Mouse (Mus musculus) stomach, postnatal 0 days (tissue): Measurements from ENCODE around the gene Cptp. TPM values are rescaled to one million over a fixed set of nuclear protein-coding genes. Genes with fewer than 3 reads are reported as not detected.

Experiments
- ATAC-seq: fragments of 200-750 bp; cut with Nextera tagmentation; 2 replicates; pipeline ENCODE4 v1.8.0; 2017; ENCODE audit not compliant: low FRiP score, low TSS enrichment
- DNase-seq: peaks from one replicate; pipeline ENCODE4 v3.0.0-alpha.2; 2016; ENCODE audit warnings: low spot score
- H3K27ac ChIP-seq: fragments of 300-500 bp; sonication (generic); replicated peaks from 2 replicates; pipeline ENCODE4 v1.5.1; 2014; ENCODE audit warnings: mild to moderate bottlenecking, control low read depth
- H3K27me3 ChIP-seq: fragments of 300-500 bp; sonication (generic); 2 replicates; pipeline ENCODE4 v1.6.1; 2014; ENCODE audit warnings: low read length; ENCODE audit not compliant: control insufficient read depth, insufficient read depth
- H3K36me3 ChIP-seq: fragments of 300-500 bp; sonication (generic); 2 replicates; pipeline ENCODE4 v1.6.1; 2014; ENCODE audit warnings: low read length, mixed read lengths; ENCODE audit not compliant: control insufficient read depth, insufficient read depth
- H3K4me1 ChIP-seq: fragments of 300-500 bp; sonication (generic); replicated peaks from 2 replicates; pipeline ENCODE4 v1.6.1; 2014; ENCODE audit warnings: antibody characterized with exemption; ENCODE audit not compliant: control insufficient read depth, insufficient read depth
- H3K4me2 ChIP-seq: fragments of 300-500 bp; sonication (generic); replicated peaks from 2 replicates; pipeline ENCODE4 v1.6.1; 2014; ENCODE audit warnings: low read depth, mild to moderate bottlenecking, control low read depth, moderate library complexity
- H3K4me3 ChIP-seq: fragments of 300-500 bp; sonication (generic); 2 replicates; pipeline ENCODE4 v1.5.1; 2014; ENCODE audit warnings: low read depth, low read length, control low read depth
- H3K9ac ChIP-seq: fragments of 300-500 bp; sonication (generic); 2 replicates; pipeline ENCODE4 v1.6.1; 2014; ENCODE audit warnings: mild to moderate bottlenecking, low read length, control low read depth, mixed read lengths
- H3K9me3 ChIP-seq: fragments of 300-500 bp; sonication (generic); 2 replicates; pipeline ENCODE4 v1.6.1; 2016; ENCODE audit warnings: low read length; ENCODE audit not compliant: control insufficient read depth
- CTCF ChIP-seq: IDR thresholded peaks from 2 replicates; pipeline ENCODE4 v1.5.1; 2016; ENCODE audit warnings: antibody characterized with exemption, low read depth, mild to moderate bottlenecking, moderate library complexity
- EP300 ChIP-seq: optimal IDR thresholded peaks from 2 replicates; pipeline ENCODE3; 2016; ENCODE audit warnings: antibody characterized with exemption
- WGBS: fragments of 180-500 bp; shearing (Covaris S2); extraction: QIAGEN DNeasy Blood & Tissue Kit; methylation state at CpG from one replicate; pipeline ENCODE4 v1.1.7; 2014; 5-methylcytosine and 5-hydroxymethylcytosine counted together
- microRNA-seq: library from miRNA; unstranded; fragments of <30 nt; microRNA quantifications from one replicate; pipeline ENCODE4, GENCODE M21; 2016
- polyA plus RNA-seq: library from polyadenylated mRNA; unstranded; fragments of >200 nt; fragmentation: Nextera tagmentation; extraction: Ambion mirVana; gene quantifications from 2 replicates; pipeline ENCODE4 v1.2.1, GENCODE M21; 2015

Gene Cptp
- polyA plus RNA-seq, 1 experiment from 2014 or later = 25.0 TPM

DNA sequence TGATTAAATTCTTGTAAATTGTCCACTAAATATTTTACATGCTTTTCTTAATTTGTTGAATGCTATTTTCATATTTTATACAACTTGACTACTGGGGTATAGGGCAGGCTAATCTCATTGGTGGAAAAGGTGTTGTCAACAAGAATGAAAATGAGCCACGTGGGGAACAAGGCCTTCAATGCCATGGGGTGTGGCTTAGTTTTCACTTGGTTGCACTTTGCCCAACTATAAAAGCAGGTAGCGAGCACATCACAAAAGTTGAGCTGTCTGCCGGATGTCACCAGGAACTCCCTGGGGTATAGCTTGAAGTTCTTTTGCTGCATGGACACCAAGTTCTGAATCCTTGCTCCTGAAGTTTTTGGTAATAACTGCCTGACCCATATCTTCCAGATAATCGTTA is 51.7 kb downstream of the Cptp start:
- 72% methylated on average over 4 of the region's 4 CpGs for WGBS

More for the DNA sequence above, 51.7 kb downstream of the Cptp start:
- ATAC-seq = no peak
- Histone ChIP-seq H3K4me3 (no peak overlapping the region), H3K4me2 (no peak overlapping the region), H3K36me3 (peaks cover 32% of the 10 kb centered on the region), H3K9me3 (no peaks in the 10 kb centered on the region), H3K9ac (no peak overlapping the region), H3K4me1 (0 out of 2 replicates have a peak, but pooled peaks cover 4% of the 10 kb centered on the region), H3K27ac (no peak overlapping the region), H3K27me3 (no peaks in the 10 kb centered on the region)
- no peak for DNase-seq
- TF ChIP-seq CTCF (no peak), EP300 (no peak)

Small RNAs within 50 kb of the gene (microRNA-seq; reads per million reads assigned to microRNA genes)
- gene Gm22991 = not detected

Other genes with a start within 250 kb of the Cptp start
- gene Cdk11b, start 244.6 kb downstream of the Cptp start, polyA plus RNA-seq = 39.5 and 46.9 TPM in 2 replicates
- gene Gm10563, start 224.0 kb downstream of the Cptp start, polyA plus RNA-seq = not detected in 2 replicates
- gene Mmp23, start 216.1 kb downstream of the Cptp start, polyA plus RNA-seq = 87.9 and 89.3 TPM in 2 replicates
- gene Mib2, start 200.2 kb downstream of the Cptp start, polyA plus RNA-seq = 10.5 and 11.0 TPM in 2 replicates
- gene Fndc10, start 175.1 kb downstream of the Cptp start, polyA plus RNA-seq = 9.6 and 11.0 TPM in 2 replicates
- 152 and 153 TPM in 2 replicates for gene Ssu72, start 164.6 kb downstream of the Cptp start, polyA plus RNA-seq
- gene Tmem240, start 134.6 kb downstream of the Cptp start, polyA plus RNA-seq = 0.39 and 0.45 TPM in 2 replicates
- 48.8 and 55.1 TPM in 2 replicates for gene Atad3a, start 108.3 kb downstream of the Cptp start, polyA plus RNA-seq
- gene Vwa1, start 94.7 kb downstream of the Cptp start, polyA plus RNA-seq = 30.0 and 32.3 TPM in 2 replicates
- gene Tmem88b, start 83.6 kb downstream of the Cptp start, polyA plus RNA-seq = 0.13 and 0.27 TPM in 2 replicates
- gene Ankrd65, start 79.0 kb downstream of the Cptp start, polyA plus RNA-seq = 0.10 and 0.13 TPM in 2 replicates
- 230 and 240 TPM in 2 replicates for gene Mrpl20, start 66.6 kb downstream of the Cptp start, polyA plus RNA-seq
- 72.2 and 83.2 TPM in 2 replicates for gene Ccnl2, start 57.0 kb downstream of the Cptp start, polyA plus RNA-seq
- gene Aurkaip1, start 38.2 kb downstream of the Cptp start, polyA plus RNA-seq = 129 and 133 TPM in 2 replicates
- 79.4 and 88.4 TPM in 2 replicates for gene Mxra8, start 29.8 kb downstream of the Cptp start, polyA plus RNA-seq
- gene Dvl1, start 22.0 kb downstream of the Cptp start, polyA plus RNA-seq = 8.1 and 10.4 TPM in 2 replicates
- gene Tas1r3, start 6.1 kb downstream of the Cptp start, polyA plus RNA-seq = 0.11 and 0.28 TPM in 2 replicates
- gene Ints11, start 106 bp upstream of the Cptp start, polyA plus RNA-seq = 30.7 and 32.6 TPM in 2 replicates
- gene Pusl1, start 22.3 kb upstream of the Cptp start, polyA plus RNA-seq = 35.7 and 36.5 TPM in 2 replicates
- 9.7 and 10.2 TPM in 2 replicates for gene Acap3, start 22.4 kb upstream of the Cptp start, polyA plus RNA-seq
- gene Ube2j2, start 74.4 kb upstream of the Cptp start, polyA plus RNA-seq = 72.8 and 75.5 TPM in 2 replicates
- 48.5 and 59.1 TPM in 2 replicates for gene C1qtnf12, start 92.9 kb upstream of the Cptp start, polyA plus RNA-seq
- gene B3galt6, start 123.2 kb upstream of the Cptp start, polyA plus RNA-seq = 9.0 and 9.4 TPM in 2 replicates
- gene Sdf4, start 123.4 kb upstream of the Cptp start, polyA plus RNA-seq = 129 and 137 TPM in 2 replicates
- 0.21 and 0.48 TPM in 2 replicates for gene Tnfrsf4, start 144.4 kb upstream of the Cptp start, polyA plus RNA-seq
- gene Tnfrsf18, start 156.7 kb upstream of the Cptp start, polyA plus RNA-seq = 2.2 and 3.3 TPM in 2 replicates
- 2.7 TPM in 2 replicates for gene Ttll10, start 190.0 kb upstream of the Cptp start, polyA plus RNA-seq
- 4.9 and 5.4 TPM in 2 replicates for gene 9430015G10Rik, start 240.5 kb upstream of the Cptp start, polyA plus RNA-seq